Mouse (Mus musculus) erythroblast, embryonic 14.5 days (primary cell): ENCODE measurements around the gene Pdzd7.

Source experiments
- GATA1 ChIP-seq: IDR thresholded peaks from 2 replicates; pipeline ENCODE4 v1.6.1; 2012; ENCODE audit warnings: low read length, inconsistent platforms, mixed read lengths
- TAL1 ChIP-seq: IDR thresholded peaks from 3 replicates; pipeline ENCODE4 v1.6.1; 2012; ENCODE audit warnings: low read length, inconsistent platforms, mixed read lengths

DNA sequence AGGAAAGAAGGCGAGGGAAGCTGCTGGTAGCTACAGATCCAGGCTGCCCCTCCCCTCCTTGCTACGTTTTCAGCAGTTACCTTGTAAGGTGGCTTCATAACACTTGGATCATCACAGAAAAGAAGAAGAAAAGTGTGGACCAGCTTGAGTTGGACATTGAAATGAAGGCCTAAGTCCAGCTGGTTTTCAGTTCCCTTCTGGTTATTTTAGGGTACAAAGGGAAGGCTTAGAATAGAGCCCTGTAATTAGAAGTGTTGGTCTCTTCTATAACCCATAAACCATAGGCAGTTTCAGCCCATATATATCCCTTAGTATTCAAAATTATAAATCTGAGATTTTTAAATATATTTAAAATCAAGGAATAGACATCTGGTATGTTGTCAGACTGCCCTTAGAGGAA, 64.7 kb downstream of the Pdzd7 start:
- no peak for TF ChIP-seq GATA1
- no peak for TF ChIP-seq TAL1
